Mouse (Mus musculus) E14TG2a.4 (cell line): ENCODE measurements around the gene Pkn3.
"Not testable (repeated sequence)": the region's sequence is repeated elsewhere in the genome, so short reads cannot be mapped to it uniquely, and the experiment has no call there.

Experiments
- CTCF ChIP-seq: conservative IDR thresholded peaks from 2 replicates; pipeline ENCODE4 v1.5.1; 2014; ENCODE audit warnings: low read length
- NANOG ChIP-seq: IDR thresholded peaks from 2 replicates; pipeline ENCODE4 v1.6.1; 2014; ENCODE audit warnings: borderline replicate concordance, low read length, mixed read lengths
- POU5F1 ChIP-seq: IDR thresholded peaks from 2 replicates; pipeline ENCODE4 v1.6.1; 2014; ENCODE audit warnings: low read length, borderline replicate concordance

DNA sequence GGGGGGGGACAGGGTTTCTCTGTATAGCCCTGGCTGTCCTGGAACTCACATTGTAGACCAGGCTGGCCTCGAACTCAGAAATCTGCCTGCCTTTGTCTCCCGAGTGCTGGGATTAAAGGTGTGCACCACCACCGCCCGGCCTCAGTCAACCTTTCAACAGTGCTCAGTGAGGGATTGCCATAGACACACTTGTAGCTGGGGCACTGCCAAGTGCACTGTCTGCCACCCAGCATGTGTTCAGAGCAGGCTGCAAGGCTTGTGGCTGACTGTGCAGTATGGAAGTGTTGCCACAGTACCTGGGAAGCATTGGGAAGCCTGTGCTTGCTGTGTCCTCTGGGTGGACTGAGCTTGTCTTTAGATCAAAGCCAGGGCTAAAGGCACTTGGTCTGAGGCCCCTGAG lies 62.5 kb downstream of the Pkn3 start:
- TF ChIP-seq CTCF, NANOG, POU5F1: not testable (repeated sequence)
